Mouse (Mus musculus) ovary, postnatal 36 days (tissue): Measurements from ENCODE around the gene Tnfaip8l3.
A peak's percentile ranks its signal among the peaks of the same experiment; 100 is the strongest.

Experiments used
- DNase-seq: peaks from one replicate; pipeline ENCODE4 v3.0.0; 2022; ENCODE audit warnings: low spot score, mixed read lengths

Gene Tnfaip8l3

DNA sequence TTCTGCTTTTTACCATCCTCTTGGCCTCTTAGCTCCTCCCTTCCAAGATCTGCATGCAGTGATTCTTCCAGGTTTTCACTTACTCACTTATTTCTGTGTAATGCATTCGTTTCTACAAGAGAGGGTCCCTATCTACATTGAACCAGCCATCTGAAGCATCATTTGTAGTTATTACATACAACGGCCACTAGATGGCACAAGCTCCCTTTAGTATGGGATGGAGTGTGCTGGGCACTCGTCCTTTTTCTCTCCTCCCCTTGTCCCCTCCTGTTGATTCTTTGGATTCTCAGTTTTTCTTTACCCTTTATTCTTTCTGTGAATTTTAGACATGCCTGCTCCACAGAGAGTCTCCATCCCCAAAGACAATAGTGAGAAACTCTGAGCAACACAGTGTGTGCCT is 77.3 kb downstream of the Tnfaip8l3 start:
- no peak for DNase-seq

DNA sequence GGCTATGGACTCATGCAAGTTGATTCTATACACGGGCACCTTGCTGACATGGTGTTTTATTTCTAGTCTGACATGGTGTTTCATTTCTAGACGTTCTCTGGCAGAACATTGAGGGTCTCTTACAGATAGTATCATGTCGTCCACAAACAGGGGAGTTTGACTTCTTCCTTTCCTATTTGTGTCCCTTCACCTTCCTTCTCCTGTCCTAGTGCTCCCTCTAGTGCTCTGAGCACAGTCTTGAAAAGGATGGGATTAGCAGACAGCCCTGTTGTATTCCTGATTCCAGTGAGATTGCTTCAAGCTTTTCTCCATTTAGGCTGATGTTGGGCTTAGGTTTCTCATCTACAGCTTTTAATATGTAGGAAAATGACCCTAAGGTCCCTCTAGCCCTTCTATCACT is 81.2 kb downstream of the Tnfaip8l3 start:
- DNase-seq: no peak

DNA sequence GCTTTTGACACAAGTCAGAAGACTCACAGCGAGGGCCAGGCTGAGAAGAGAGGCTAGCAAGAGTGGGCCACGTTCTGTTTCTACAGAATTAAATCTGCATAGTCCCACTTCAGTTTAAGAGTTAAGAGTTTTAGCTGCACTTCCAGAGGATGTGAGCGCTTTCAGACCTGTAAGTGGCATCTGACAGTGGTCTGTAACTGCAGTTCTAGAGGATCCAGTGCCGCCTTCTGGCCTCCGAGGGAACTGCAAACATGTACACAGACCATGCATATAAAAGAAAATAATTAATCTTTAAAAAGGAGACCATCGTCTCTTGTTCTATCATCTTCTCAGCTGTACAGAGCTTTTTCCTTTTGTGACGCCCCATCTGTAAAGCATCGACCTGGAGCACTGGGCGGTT is 83.3 kb downstream of the Tnfaip8l3 start:
- peak; percentile 34 for DNase-seq

DNA sequence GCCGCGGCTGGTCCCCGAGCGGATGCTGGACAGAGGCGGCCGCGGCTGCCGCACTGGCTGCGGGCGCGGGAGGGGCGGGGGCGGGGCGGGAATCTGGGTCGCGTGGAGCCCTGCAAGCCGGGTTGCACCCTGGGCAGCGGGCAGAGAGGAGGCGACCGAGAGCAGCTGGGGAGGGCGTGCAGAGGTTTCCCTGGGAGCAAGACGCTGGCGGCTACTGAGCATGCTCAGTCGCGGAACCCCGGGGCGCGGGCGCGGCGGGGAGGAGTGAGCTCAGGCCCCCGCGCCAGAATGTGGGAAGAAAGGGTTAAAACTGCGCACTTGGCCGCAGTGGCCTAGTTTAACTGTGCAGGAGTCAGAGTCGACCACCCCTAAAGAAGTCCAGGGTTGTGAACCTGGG is 93.1 kb downstream of the Tnfaip8l3 start, which contains the start of gene Elmod1:
Gene Elmod1, minus strand, starts transcription at position 180 of the 397 bp plus-strand sequence.
- peak; percentile 61 for DNase-seq

DNA sequence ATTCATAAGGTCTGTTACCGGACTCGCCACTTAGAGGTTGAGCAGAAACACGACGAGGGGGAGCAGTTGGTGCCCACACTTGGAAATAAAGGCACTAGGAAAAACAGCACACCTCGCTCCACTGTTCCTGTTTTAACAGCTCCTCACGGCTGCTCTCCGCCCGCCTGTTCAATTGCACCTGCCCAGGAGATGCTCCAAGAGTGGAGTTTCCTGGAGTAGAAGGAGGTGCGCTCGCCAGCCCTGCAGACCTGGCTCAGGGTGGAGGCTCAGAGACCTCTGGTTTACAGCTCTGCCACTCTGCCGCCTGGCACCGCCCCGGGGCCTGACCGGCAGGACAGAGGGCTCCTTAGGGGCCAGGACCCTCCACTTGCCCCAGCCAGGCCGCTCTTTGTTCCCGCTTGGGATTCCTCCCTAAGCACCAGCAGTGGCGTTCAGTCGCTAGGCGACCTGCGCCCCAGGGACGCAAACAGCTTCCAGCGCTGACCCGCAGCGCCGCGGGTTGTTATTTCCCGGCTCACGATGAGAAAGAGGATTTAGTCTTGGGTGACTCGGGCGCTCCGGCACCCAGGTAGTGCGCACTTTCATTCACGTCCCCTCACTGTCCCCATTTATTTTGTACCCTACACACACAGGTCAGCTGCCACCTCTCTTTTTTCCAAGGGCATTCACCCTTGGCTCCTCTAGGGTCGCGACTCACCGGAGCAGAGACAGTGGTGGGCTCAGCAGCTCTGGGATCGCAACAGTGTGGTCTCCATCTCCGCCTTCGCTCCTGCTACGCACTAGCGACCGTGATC is 93.7 kb downstream of the Tnfaip8l3 start:
- peak; percentile 15 for DNase-seq

DNA sequence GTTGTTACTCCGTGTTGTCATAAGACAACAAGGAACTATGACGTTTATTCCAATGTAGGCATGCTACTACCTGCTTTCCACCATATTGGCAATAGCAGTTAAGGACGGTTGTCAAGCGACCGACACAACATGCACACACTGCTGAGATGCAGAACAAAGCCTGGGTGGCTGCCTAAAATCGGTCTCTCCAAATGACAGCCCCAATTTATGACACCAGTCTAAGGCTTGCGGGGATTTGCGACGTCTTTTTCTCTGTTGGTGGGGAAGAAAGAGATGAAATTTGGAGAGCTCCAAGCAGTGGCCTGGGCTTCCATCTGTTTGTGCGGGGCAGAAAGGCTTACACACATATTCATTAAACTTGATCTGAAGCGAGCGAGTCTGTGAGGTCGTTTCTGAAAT is 94.3 kb downstream of the Tnfaip8l3 start:
- no peak for DNase-seq
